Mouse (Mus musculus) adrenal gland, postnatal 4 days (tissue): ENCODE data around the gene Fam171a2. TPM values are rescaled to one million over a fixed set of nuclear protein-coding genes. Genes with fewer than 3 reads are reported as not detected.
A peak's percentile ranks its signal among the peaks of the same experiment; 100 is the strongest.

ENCODE experiments used
- DNase-seq, 2 experiments: peaks; one replicate each; pipeline ENCODE4 v3.0.0; 2021 to 2022; ENCODE audit warnings: low spot score in 2 of 2, mixed read lengths in 2 of 2
- total RNA-seq, 2 experiments: library from RNA; stranded (reverse); gene quantifications; 2 replicates each; pipeline ENCODE4 v1.2.3; 2021

Fam171a2 gene
- total RNA-seq, 2 experiments from 2014 or later: 22.5 to 22.9 TPM

GRCm38 (mm10) chr11:102435754-102436470 lies 11.6 kb downstream of the Fam171a2 start:
- DNase-seq: no peak

DNA sequence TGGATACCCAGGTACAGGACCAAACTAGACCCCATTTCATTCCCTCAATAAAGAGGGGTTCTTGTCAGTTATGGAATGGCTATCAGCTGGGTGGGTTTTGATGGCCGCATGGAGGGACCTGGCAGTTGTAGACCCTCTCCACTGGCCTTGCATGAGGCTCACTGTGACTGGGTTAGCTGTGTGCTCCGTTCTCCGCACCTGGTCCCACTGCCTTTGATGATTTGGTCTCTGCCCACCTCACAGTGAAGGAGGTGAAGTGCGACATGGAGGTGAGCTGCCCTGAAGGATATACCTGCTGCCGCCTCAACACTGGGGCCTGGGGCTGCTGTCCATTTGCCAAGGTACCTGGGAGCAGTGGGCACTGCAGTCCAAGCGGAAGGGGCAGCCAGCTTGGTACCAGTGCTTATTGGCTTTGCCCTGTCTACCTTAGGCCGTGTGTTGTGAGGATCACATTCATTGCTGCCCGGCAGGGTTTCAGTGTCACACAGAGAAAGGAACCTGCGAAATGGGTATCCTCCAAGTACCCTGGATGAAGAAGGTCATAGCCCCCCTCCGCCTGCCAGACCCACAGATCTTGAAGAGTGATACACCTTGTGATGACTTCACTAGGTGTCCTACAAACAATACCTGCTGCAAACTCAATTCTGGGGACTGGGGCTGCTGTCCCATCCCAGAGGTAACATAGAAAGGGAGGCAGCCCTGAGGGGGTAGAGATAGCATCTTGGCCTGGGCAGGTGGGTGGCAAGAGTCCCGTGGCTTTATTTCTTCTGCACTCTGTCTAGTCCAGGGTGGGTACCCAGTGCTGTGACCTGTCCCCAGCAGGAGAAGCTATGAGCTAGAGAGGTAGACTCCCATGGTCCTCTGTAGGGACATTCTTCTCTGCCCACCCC lies 12.4 kb downstream of the Fam171a2 start:
- no peak for DNase-seq

DNA sequence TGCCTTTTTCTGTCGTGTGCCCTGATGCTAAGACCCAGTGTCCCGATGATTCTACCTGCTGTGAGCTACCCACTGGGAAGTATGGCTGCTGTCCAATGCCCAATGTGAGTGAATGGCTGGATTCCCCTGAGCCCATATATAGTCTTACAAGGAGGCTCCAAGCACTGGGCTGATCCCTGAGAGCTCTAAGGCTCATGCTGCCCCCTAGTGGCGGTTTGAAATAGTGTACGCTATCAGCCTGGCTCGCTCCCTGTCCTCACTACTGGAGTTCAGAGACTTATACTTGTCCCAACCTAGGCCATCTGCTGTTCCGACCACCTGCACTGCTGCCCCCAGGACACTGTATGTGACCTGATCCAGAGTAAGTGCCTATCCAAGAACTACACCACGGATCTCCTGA lies 13.1 kb downstream of the Fam171a2 start:
- DNase-seq: peak; percentile 74

DNA sequence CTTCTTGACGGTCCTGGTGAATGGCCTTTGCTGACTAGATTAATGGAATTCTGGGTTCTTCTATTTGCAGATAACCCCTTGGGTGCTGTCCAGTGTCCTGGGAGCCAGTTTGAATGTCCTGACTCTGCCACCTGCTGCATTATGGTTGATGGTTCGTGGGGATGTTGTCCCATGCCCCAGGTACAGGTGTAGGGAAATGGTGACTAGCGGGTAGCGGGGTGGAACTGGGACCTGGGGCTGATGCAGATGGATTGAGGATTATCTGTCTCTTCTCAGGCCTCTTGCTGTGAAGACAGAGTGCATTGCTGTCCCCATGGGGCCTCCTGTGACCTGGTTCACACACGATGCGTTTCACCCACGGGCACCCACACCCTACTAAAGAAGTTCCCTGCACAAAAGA lies 13.6 kb downstream of the Fam171a2 start:
- no peak for DNase-seq

- DNase-seq: no peak
Observed at GRCm38 (mm10) chr11:102432896-102433295, 14.6 kb downstream of the Fam171a2 start.

GRCm38 (mm10) chr11:102432115-102432843 lies 15.2 kb downstream of the Fam171a2 start:
- DNase-seq: no peak

- no peak for DNase-seq
Observed at GRCm38 (mm10) chr11:102431728-102432114, 15.8 kb downstream of the Fam171a2 start.

GRCm38 (mm10) chr11:102431018-102431645 lies 16.4 kb downstream of the Fam171a2 start:
- DNase-seq: peak in 1 of 2 experiments; percentile 70

DNA sequence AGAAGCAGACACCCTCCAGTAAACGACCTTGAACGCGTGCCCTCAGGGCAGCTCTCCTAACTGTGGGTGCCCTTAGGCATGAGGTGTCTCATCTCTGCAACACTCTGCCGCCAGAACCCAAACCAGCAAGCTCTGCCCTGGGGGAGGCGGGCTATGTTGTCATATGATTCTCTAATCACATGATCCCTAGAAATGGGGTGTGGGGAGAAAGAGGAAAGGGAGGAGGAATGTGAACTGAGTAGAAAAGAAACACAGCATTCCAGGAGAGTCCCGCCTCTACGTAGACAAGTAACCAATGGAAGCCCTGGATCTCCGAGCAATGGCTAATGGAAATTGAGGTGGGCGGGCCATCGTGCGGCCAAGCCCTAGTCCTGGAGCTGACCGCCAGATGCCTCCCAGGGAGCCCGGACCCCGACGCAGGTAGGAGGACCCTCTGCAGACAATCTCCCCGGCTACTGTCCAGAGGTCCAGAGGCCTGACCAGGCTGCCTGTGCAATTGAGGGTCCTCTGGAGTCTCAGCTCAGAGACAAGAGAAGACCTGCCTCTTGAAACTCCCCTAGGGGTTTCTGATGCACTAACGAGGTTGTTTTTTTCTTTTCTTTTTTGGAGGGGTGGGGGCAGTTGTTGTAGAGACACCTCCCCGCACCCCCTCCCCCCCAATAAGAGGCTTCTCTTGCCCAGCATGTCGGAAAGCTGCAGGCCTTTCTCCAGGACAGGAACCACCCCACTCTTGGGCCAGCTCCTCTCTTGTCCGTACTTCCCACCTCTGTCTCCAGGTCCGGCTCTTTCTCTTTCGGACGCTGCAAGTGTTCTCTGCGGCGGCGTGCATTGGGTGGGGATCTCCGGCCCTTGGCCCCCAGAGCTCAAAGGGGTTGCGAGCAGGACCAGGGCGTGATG lies 17.1 kb downstream of the Fam171a2 start, which contains the start of gene Grn:
Gene Grn (plus strand): TSS at position 195 of the 897 bp plus-strand sequence.
- peak in 1 of 2 experiments; percentile 76 for DNase-seq

DNA sequence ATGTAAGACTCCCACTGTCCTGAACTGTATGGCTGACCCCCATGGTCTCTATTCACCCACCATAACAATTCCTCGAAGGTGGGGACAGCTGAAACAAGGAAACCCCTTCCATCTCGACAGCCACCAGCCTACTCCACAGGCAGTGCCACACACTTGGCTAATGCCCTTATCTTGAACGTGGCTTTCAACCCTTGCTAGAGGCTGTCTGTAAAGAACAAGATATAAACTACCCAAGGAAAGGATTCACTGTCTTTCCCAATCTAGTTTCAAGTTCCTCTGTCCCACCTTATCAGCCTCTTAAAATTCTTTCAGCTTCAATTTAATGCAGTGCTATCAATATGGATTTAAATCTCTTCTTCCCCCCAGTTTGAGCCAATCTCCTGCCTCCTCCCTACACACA lies 17.9 kb downstream of the Fam171a2 start:
- DNase-seq: no peak

GRCm38 (mm10) chr11:102428981-102429540 lies 18.4 kb downstream of the Fam171a2 start:
- DNase-seq: no peak

- DNase-seq: no peak
Observed at GRCm38 (mm10) chr11:102425555-102426316, 21.7 kb downstream of the Fam171a2 start.

GRCm38 (mm10) chr11:102424666-102425065 lies 22.8 kb downstream of the Fam171a2 start:
- no peak for DNase-seq

GRCm38 (mm10) chr11:102421559-102421958 lies 25.9 kb downstream of the Fam171a2 start:
- no peak for DNase-seq

DNA sequence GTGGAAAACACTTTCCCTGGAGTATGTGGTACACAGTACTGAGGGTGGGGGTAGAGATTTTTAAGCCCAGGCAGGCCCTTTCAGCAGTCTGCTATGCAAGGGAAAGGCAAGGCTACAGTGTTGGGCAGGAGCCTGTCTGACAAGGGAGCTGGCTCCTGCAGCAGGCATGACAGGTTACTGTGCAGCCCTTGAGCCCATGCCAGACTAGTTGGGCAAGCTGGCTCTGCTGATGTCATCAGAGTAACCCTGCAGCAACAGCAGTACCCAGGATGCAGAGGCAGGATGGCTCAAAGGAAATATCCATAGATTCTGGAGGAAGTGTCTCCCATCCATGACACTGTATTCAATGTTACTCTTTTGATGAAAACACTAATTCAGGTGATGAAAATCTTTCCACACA lies 28.6 kb downstream of the Fam171a2 start:
- DNase-seq: no peak

DNA sequence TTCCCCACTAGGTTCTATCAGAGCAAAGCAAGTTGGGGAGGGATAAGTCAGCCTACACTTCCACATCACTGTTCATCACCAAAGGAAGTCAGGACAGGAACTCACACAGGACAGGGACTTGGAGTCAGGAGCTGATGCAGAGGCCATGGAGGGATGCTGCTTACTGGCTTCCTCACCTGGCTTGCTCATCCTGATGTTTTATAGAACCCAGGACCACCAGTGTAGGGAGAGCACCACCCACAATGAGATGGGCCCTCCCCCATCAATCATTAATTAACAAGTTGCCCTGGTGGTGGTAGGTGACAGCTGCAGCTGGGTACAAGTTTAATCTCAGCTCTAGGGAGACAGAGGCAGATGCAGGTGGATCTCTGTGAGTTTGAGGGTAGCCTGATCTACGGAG lies 30.3 kb downstream of the Fam171a2 start:
- no peak for DNase-seq

DNA sequence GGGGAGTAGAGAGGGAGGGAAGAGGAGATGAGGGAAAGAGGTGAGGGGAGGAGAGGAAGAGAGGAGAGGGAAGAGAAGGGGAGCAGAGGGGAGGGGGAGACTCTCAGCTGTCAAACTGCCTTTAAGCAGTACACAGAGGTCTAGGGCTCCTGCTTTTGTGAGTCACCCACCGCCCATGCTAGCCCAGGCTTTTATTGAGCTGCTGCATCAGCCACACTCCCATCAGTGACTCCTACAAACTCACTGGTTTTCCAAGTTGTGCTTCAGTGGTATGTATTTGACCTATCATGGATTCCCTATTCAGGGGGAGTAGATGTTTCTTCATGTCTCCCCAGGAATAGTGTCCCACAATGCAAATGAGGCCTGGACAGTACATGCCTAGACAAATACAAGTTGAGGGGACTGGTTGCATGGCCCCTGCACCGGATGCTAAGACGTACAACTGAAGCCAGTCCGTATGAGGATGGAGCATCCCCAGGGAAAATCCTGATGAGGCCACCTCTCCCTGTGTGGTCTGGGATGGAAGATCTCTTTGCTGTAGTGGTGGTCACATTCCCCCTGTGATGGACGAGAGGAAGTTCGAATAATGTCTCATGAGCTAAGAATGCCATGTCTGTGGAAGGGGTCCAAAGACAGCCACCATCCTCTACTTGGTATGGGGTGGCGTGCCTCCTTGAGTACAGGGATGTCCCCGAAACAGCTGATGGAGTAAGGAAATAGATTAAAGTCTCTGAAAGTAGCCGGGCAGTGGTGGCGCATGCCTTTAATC lies 32.3 kb downstream of the Fam171a2 start:
- DNase-seq: no peak

DNA sequence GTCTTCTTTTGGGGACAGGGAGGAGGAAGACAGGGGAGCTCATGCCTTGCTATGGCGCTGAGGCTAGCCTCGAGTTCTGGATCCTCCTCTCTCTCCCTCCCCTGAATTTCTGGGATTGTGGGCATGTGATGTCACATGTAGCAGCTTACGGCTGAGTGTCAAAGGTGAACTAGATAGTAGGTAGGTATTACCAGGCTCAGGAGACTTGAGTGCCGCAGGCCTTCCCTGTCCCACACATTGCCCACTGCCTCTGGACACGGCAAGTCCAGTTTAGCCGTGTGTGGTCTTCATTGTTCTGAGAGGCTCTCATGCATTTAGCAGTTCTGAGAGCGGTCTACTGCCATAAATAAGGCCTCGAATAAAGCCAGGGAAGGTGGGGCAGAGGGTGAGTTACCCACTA lies 34.4 kb downstream of the Fam171a2 start:
- DNase-seq: no peak
